Mouse (Mus musculus) testis, adult 2 months (tissue): ENCODE results near the gene Hba-x. TPM values are rescaled to one million over a fixed set of nuclear protein-coding genes. Genes with fewer than 3 reads are reported as not detected.
"Not testable (repeated sequence)": the region's sequence is repeated elsewhere in the genome, so short reads cannot be mapped to it uniquely, and the experiment has no call there.

ENCODE experiments used
- H3K27ac ChIP-seq: fragments of 200-500 bp; 2 replicates; pipeline ENCODE4 v1.5.1; 2012; ENCODE audit warnings: low read depth, low read length; ENCODE audit not compliant: control insufficient read depth, insufficient read depth
- H3K27me3 ChIP-seq: fragments of 200-500 bp; 2 replicates; pipeline ENCODE4 v1.6.1; 2012; ENCODE audit warnings: mild to moderate bottlenecking, low read length, moderate library complexity; ENCODE audit not compliant: control insufficient read depth, insufficient read depth
- H3K36me3 ChIP-seq: fragments of 200-500 bp; 2 replicates; pipeline ENCODE4 v1.6.1; 2012; ENCODE audit warnings: mild to moderate bottlenecking, low read length; ENCODE audit not compliant: control insufficient read depth, insufficient read depth
- H3K4me1 ChIP-seq: fragments of 200-500 bp; 2 replicates; pipeline ENCODE4 v1.6.1; 2012; ENCODE audit warnings: low read length; ENCODE audit not compliant: control insufficient read depth, insufficient read depth
- H3K4me3 ChIP-seq: fragments of 200-500 bp; 2 replicates; pipeline ENCODE4 v1.5.1; 2012; ENCODE audit warnings: low read depth, mild to moderate bottlenecking, low read length, moderate library complexity, mixed read lengths; ENCODE audit not compliant: control insufficient read depth
- CTCF ChIP-seq: fragments of 200-500 bp; IDR thresholded peaks from 2 replicates; pipeline ENCODE4 v1.5.1; 2012; ENCODE audit warnings: low read depth, mild to moderate bottlenecking, inconsistent platforms, low read length, moderate library complexity; ENCODE audit not compliant: control insufficient read depth, insufficient read depth, insufficient replicate concordance
- POLR2A ChIP-seq: fragments of 200-500 bp; IDR thresholded peaks from 2 replicates; pipeline ENCODE4 v1.6.1; 2012; ENCODE audit warnings: low read depth, mild to moderate bottlenecking, inconsistent platforms, low read length, moderate library complexity; ENCODE audit not compliant: control insufficient read depth
- polyA plus RNA-seq: library from polyadenylated mRNA; depleted of rRNA; stranded (reverse); fragments of >200 nt; gene quantifications from 2 replicates; pipeline ENCODE4 v1.2.3, GENCODE M21; 2012

Gene Hba-x
- polyA plus RNA-seq, 1 experiment, result not detected

DNA sequence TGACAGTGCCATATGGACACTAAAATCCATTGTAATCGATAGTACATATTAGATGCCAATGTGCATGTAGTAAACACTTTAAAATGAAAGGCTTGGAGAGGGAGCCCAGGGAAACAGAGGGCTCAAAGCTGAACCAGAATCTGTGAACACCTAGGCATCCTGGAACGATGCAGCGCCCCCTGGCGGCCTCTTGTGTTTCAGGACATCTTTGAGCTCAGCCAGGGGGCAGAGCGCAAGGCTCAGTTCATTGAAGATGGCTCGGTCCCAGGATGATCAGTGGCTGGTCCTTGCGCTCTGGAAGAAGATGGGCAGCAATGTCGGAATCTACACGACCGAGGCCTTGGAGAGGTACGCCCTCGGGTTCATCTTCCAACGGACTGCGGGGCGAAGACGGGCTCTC is 23.7 kb downstream of the Hba-x start, which contains the start of gene Hbq1a:
Hbq1a (plus strand) TSS at position 205 of the 400 bp plus-strand sequence.
- H3K27ac ChIP-seq, result not testable (repeated sequence)

GRCm38 (mm10) chr11:32300279-32301267 is 24.4 kb downstream of the Hba-x start:
- Histone ChIP-seq H3K27ac (no peak overlapping the region), H3K4me3 (no peak overlapping the region; the same call in 1 of the 2 replicates), H3K36me3 (no peaks in the 10 kb centered on the region), H3K27me3 (no peaks in the 10 kb centered on the region), H3K4me1 (no peaks in the 10 kb centered on the region; the same call in 1 of the 2 replicates)
- no peak for TF ChIP-seq CTCF
- TF ChIP-seq POLR2A, result no peak

More for the DNA sequence above, 23.7 kb downstream of the Hba-x start, which contains the start of gene Hbq1a:
- H3K4me3 ChIP-seq, result peak within 1 kb of the TSS; percentile 53
- not testable (repeated sequence) for H3K36me3 ChIP-seq, H3K27me3 ChIP-seq, H3K4me1 ChIP-seq
- TF ChIP-seq CTCF, result peak; percentile 66

DNA sequence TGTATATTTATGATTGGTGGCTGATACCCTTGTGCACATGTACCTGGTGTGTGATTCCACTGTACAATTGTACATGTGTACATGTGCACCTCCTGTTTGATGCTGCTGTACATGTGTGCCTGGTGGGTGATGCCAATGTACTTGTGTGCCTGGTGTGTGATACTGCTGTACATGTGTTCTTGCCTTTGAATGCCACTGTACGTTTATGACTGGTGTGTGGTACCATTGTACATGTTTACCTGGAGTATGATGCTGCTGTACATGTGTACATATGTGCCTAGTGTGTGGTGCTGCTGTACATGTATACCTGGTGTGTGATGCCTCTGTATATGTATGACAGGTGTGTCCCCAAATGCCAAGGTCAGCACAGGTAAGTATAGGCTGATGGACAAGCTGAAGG is 25.3 kb downstream of the Hba-x start:
- Histone ChIP-seq H3K4me3 (no peak overlapping the region), H3K27me3 (no peaks in the 10 kb centered on the region), H3K36me3 (no peaks in the 10 kb centered on the region), H3K27ac (no peak overlapping the region), H3K4me1 (no peaks in the 10 kb centered on the region; the same call in 1 of the 2 replicates)
- TF ChIP-seq CTCF (no peak), POLR2A (no peak)

DNA sequence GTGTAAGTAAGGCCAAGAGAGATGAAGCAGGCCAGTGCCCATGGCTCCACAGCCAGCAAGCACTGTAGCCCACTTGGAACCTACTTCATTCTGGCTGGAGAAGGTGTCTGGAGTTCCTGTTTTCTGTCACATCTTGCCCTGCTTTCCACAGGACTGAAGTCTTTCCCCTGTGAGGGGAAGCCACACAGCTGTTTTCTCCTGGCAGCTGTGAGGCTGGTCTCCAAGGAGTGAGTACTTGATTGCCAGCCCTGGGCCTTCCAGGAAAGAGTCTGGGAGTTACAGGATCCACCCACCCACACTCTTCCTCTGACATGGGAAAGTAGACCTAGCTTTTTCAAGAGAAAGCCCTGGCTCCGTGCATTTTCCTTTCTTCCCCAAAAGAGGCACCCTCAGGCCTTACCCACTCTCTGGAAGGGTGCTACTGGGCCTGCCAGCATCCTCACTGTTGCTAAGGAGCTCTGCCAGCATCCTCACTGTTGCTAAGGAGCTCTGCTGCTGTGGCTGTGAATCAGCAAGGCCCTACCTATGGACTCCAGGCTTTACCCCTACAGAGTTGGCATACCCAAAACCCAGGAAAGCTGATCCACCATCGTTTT is 26.7 kb downstream of the Hba-x start:
- Histone ChIP-seq H3K4me3 (no peak overlapping the region), H3K27ac (no peak overlapping the region), H3K4me1 (no peaks in the 10 kb centered on the region; the same call in 1 of the 2 replicates), H3K36me3 (no peaks in the 10 kb centered on the region), H3K27me3 (no peaks in the 10 kb centered on the region)
- TF ChIP-seq CTCF (no peak), POLR2A (no peak)

- H3K36me3 ChIP-seq, result no peaks in the 10 kb centered on the region
- no peak for TF ChIP-seq CTCF
- no peak for TF ChIP-seq POLR2A
These were observed 27.3 kb downstream of the Hba-x start for GRCm38 (mm10) chr11:32303455-32303854.

GRCm38 (mm10) chr11:32307006-32307405 is 30.8 kb downstream of the Hba-x start:
- no peaks in the 10 kb centered on the region for H3K36me3 ChIP-seq
- H3K4me1 ChIP-seq, result no peaks in the 10 kb centered on the region
- no peaks in the 10 kb centered on the region for H3K27me3 ChIP-seq
- no peak overlapping the region for H3K4me3 ChIP-seq
- no peak for TF ChIP-seq POLR2A
- TF ChIP-seq CTCF, result no peak
- no peak overlapping the region for H3K27ac ChIP-seq

More at GRCm38 (mm10) chr11:32303455-32303854, 27.3 kb downstream of the Hba-x start:
- H3K27me3 ChIP-seq, result no peaks in the 10 kb centered on the region
- no peak overlapping the region for H3K4me3 ChIP-seq
- no peak overlapping the region for H3K27ac ChIP-seq
- H3K4me1 ChIP-seq, result no peaks in the 10 kb centered on the region; the same call in 1 of the 2 replicates

DNA sequence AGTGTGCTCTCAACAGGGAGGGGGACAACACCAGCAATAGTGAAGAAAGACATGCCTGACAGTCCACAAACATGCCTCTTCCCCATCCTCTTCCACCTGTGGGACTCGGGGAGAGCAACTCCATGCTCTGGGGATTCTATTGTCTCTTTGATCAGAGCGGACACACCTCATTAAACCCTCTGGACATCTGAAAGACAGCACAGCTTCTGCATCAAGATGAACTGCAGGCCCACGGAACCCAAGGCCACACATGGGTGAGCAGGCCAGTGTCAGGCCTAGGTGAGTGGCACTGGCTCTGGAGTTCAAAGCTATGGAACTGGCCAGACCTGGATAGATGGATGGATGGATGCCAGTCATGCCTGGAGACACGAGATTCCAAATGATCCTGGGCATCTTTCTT is 33.2 kb downstream of the Hba-x start:
- Histone ChIP-seq H3K4me3 (no peak overlapping the region), H3K4me1 (no peaks in the 10 kb centered on the region), H3K36me3 (no peaks in the 10 kb centered on the region), H3K27ac (no peak overlapping the region), H3K27me3 (no peaks in the 10 kb centered on the region)
- no peak for TF ChIP-seq POLR2A
- TF ChIP-seq CTCF, result no peak
